Mouse (Mus musculus) left cerebral cortex, postnatal 10 days (tissue): Measurements from ENCODE around the gene Adarb2. TPM values are rescaled to one million over a fixed set of nuclear protein-coding genes. Genes with fewer than 3 reads are reported as not detected.

Experiments used
- DNase-seq, 2 experiments: peaks; one replicate each; pipeline ENCODE4 v3.0.0; 2021 to 2022; ENCODE audit warnings: low spot score in 2 of 2, mixed read lengths in 1 of 2; ENCODE audit errors: extremely low spot score in 1 of 2
- intact Hi-C: fragments of 180-260 bp; cut with DNase I; formaldehyde crosslinking; loops from one replicate; pipeline ENCODE4 v1.15.1; 2025
- total RNA-seq, 2 experiments: library from RNA; stranded (reverse); gene quantifications; 2 replicates each; pipeline ENCODE4 v1.2.3; 2021

Adarb2 gene
- total RNA-seq = 10 to 100 TPM; 28.1 to 29.2 TPM

DNA sequence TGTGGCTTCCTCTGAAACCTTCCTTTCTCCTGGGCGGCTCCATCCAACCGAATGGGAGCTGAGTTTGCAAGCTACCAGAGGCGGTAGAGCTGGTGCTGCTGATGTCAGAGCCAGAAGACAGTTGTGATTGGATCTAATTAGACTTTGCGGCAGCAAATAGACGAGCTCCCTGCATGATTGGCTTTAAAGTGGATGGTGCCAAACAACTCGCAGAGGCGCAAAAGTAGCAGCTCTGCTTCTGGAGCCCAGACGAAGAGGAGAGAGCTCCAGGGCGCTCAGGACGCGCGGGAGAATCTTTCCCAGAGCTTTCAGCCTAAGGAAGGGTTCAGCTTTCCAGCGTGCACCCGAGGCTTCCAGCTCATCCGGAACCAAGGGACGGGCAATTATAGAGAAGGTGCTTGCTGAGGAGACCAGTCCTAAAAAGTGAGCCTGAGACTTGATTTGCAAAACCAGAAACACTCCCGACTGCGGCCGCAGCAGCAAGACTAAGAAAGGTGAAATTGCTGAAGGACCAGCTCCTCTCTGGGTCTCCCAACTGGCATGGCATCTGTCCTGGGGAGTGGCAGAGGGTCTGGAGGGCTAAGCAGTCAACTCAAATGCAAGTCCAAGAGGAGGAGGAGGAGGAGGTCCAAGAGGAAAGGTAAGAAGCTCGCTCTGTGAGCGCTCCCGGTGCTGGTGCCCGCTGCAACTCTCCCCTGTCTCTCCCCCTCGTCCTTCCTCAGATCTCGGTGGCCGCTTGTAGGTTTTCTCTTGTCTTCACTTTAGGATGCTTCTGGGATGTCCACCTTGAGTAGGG is at the start of gene Adarb2:
TSS of gene Adarb2 (plus strand) at position 186 of the 796 bp plus-strand sequence.
- peak; percentile 34 to 71 for DNase-seq

DNA sequence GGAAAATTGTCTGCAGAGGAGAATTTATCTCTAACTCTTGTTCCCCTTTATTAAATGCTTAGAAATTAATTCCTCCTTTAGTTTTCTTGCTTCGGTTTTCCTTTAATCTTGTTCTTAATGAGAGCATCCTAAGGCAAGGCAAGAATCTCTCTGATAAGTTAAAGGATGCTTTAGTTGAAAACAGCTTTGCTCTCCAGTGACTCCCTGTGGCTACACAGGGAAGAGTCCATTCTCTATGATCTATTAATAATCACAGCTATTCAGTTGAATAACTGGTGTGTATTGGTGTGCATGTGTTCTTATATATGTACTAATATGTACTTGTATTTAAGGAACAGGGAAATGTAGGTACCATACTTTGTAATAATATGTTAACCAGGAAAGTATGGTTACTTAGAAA is 28.9 kb upstream of the Adarb2 start:
- DNase-seq = peak in 1 of 2 experiments; percentile 13
- intact Hi-C loops = no loop called here

More for the DNA sequence above, at the start of gene Adarb2:
- intact Hi-C loops = no loop called here

DNA sequence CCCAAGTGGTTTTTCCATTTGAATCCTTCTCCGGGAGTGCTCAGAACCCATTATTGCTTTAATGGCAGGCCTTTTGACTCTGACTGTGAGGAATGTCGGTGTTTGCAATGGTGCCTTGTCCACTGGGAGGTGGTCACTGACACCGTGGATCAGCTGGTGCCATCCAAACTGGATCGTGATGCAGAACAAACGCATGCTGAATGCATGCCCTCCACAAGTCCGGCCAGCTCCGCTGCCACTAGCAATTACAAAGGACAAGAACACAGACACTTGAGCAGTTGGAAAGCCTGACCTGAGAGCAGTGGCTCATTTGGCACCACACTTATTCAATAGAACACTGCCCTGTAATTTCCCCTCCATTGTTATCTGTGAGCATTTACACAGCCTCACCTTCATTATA is 10.7 kb upstream of the Adarb2 start:
- intact Hi-C loops = no loop called here
- no peak for DNase-seq

DNA sequence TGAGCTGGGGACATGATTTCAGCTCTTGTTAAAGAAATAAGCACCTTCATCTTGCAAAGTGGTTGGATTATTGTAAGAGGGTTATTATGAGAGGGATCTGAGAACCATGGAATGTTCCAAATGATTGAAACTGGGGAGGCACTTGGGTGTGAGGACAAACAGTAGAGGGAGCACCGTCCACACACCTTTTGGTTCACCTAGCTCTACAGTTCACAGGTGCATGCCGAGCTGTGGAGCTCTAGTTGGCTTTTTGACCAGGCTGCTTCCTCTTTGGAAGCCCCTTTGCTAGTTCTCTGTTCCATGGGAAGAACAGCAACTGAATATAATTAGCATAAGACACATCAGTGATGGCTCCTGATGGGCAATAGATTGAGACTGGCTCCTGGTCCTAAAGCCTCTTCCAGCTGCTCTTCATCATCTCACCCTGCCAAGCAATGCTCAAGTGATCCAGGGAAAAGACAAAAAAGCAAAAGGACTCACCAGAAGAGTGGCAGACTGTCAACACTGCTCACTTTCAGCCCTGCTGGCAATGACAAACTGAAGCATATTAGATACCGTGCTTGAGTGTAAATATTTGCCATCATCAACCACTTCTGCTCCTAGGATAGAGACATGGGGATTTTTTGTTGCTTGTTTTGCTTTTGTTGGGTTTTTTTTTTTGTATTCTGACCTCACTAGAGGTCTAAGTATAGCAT is 3.3 kb upstream of the Adarb2 start:
- intact Hi-C loops = no loop called here
- no peak for DNase-seq

DNA sequence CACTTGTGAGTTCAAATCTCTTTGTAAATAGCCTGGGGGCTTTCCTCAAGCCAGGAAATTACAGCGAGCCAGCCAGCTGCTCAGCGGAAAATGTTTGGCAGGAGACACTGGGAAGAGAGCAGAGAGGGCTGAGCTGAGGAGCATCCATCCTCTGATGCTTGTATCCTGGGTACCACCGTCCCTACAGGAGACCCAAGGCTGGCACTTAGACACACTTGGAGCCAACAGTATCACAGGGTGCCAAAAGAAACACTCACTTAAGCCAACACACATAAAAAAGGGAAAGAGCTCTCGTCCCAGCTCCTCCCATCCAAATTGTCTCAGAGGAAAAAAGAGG is 779 bp downstream of the Adarb2 start:
- intact Hi-C loops = no loop called here
- DNase-seq = peak in 1 of 2 experiments; percentile 12

DNA sequence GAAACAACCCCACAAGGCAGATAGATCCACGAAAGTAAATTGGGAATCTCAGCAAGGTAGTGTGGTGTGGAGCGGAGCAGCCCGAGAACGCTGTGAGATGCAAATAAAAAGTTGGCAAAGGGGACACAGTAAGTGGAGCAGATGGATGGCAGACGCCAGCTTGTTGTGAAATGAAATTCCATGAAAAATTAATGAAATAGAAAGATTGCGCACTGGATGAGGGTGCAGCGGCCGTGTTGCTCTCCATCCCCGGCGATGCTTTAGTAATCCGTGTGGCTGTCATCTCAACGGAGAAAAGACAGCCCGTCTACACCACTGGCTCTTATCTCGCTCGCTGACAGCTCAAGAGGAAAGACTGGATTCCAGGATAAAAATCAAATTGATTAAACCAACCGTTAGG is 4.7 kb downstream of the Adarb2 start:
- no peak for DNase-seq
- intact Hi-C loops = no loop called here

DNA sequence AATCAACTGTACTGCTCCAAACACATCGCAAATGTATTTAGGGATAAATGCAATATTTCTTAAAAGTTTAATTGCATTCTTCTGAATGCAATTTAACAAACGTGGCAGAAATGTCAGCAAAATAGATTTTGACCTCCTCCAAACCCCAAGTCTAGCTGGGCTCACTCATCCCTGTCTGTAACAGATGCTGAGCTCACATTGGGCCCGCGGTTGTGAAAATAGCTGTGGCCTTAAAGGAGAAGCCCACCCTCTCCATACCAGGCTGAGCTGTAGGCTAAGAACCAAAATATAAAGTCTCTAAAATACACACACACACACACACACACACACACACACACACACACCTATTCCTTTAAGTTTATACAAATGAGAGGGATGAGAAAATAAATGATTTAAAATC is 8.1 kb downstream of the Adarb2 start:
- no peak for DNase-seq
- intact Hi-C loops = no loop called here

DNA sequence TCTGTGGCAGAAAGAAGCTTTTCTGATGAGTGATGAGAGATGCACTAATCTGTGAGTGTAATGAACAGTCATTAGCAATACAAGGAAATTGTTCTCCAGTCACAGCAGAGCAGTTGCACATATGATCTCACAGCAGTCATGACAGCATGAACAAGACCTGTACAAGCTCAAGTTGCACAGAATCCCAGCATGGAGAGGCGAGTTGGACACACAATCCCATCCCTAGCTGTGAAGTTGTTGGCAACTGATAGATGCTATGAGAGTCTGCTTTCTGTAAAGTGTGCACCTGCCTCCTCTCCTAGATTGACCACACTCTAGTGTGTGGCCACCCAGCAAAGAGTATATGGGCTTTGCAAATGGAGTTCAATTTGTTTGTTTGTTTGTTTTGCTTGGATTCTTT is 36.2 kb downstream of the Adarb2 start:
- DNase-seq = no peak

DNA sequence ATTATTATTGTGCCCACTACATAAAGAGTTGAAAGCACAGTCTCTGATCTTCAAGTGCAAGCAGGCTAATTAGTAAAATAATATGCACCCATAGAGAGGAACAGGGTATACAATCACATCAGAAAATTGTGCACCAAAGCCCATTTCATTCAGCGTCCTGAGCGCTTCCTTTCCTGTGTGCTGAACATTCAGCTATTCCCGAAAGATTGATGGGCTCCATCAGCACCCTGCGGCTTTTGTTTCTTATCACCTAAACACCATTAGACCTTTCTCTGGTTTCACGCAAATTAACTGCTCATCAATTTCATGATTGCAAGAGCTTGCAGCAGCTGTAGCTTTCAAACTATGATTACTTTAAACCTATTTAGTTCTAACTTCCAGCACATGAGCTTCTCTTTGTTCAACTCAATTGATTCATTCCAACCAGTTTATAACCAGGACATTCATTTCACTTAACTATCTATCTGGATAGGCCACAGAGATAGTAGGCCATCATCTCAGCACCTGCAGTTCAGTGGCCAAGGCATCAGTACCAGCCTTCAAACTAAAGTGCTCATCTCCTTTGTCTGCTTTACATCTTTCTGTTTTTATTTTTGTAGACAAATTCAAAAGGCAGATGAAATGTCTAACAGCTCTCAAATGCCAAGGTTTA is 45.5 kb downstream of the Adarb2 start:
- intact Hi-C loops = no loop called here
- no peak for DNase-seq

More for the DNA sequence above, 36.2 kb downstream of the Adarb2 start:
- intact Hi-C loops = no loop called here

DNA sequence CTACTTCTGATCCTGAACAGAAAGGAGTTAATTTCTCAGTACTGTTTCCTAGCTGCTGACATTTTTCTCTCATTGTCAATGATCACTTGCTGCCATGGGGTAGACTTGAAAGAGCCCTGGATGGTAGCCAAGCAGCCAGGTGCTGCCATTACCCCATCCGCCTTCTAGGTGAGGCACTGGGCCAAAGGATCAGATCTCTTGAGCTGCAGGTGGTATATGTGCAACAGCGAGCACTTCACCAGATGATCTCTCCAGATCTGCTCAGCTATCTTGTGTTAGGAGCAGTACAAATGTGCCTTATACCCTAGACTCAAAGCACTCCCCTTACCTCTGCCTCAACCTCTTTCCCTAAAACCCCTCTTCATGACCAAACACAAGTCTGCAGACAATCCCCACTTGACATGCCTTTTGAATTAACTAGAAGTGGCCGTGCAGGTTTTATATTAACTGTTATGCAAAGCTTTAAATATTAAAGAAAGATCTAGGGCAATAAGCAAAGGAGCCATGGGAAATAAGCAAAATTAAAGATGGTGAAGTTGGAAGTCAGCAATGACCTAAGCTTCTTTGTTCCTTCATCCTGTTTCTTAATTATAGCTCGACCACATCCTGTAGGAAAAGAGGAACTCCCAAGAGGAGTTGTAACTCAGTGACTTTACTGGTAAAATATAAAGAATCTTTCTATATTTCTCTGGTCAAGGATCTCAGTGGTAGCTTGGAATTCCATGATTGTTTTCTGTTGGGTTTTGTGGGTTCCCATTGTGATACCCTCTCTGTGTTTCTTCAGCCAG is 69.7 kb downstream of the Adarb2 start:
- intact Hi-C loops = no loop called here
- no peak for DNase-seq

DNA sequence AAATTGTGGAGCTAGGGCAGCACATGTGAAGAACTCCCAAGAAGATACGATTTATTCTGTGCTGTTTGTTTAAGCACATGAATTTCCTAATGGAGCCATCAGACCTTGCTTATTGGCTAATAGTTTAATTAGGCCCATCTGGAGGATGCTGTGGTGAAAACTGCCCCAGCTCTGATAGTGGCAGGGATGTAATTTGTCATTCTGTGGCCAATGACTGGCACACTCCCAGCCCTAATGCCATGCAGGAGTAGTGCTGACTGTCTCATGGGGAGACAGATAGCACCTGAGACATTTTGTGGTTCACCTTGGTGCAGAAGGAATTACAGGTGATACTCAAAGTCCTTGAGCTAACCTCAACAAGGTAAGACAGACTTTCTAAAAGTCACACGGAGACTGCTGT is 80.5 kb downstream of the Adarb2 start:
- no peak for DNase-seq
- intact Hi-C loops = no loop called here

DNA sequence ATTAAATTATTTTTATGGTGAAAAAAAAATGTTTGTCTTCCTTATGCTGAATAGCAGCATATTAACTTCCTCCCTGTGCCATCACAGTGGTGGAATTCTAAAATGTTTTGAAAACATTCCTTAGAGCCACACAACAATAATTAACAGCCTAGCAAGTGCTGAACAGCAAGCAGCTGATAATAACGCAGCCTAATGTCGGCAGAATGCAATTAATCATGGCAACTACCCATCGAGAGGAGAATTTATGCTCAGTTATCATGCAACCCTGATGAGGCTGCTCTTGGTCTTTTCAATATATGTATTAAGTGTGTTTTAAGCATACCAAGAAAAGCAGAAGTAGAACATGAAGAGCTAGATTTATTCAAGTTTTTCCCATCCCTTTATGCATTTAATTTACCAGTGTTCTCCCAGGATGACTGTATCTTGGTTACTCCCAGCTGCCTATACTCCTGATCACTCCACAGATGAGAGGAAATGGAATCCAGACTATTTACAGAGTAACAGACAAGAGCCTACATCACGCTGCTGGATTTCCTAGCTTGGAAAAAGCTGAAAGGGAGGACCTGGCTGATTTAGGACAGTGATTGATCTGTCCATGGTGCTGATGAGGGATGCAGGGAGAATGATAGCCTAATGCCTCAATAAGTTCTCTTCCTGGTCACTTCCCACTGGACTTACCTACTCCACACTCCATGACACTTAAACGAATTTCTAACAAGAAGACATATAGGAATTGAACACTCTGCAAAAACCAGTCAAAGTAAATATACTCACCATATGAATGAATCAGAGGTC is 113.9 kb downstream of the Adarb2 start:
- DNase-seq = no peak
- intact Hi-C loops = no loop called here

DNA sequence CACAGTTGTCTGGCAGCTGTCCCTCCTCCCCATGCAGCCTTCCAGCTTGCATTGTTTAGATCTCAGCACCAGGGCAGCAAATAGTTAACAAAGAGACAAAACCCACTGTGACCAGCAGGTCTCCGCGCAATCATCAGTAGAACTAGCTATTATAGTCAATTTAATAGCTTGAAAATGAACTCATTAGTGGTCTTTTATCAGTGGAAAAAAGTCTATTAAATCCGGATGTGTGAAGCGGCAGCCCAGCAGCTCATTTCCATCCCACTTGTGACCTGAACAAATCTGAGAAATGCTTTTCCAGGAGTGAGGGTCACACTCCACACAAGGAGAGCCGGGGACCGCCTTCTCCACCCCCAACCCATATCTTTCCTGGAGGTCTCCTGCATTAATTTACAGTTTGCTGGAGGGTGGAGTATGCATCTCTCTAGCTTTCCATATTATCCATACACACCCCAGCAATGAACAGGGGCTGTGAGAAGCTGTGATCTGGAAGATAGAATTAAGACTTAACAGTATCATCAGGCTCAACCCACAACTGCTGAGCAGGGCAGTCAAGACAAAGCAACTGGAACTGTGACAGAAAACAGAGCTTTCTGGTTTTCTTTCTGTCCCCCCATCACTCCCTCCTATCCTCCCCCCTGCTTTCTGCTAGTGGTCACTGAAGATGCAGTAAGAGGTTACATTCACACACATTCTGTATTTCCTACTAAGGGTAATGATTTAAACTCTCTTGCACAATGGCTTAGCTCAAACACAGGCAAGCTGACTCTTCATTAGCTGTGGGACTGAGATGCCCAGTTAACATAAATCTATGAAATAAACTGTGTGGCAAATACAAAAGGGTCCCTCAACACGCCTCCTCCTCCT is 131.2 kb downstream of the Adarb2 start:
- intact Hi-C loops = no loop called here
- DNase-seq = no peak

DNA sequence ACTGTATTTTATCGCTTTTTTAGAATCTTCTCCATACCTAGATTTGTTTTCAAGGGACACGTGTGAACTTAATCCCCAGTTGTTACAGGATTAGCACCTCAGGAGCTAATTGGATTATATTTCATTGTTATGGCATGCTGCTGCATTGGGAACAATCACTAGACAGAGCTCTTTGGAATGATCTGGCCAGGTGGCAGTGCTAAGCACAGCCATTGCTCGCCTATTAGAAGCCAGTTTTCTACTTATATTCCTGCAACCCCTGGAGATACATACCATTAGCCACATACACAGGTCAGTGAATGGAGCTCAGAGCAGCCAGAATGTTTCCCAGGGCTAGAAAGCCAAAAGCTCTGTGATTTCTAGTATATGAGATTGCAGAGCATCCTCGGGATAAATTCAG is 131.9 kb downstream of the Adarb2 start:
- intact Hi-C loops = no loop called here
- no peak for DNase-seq

DNA sequence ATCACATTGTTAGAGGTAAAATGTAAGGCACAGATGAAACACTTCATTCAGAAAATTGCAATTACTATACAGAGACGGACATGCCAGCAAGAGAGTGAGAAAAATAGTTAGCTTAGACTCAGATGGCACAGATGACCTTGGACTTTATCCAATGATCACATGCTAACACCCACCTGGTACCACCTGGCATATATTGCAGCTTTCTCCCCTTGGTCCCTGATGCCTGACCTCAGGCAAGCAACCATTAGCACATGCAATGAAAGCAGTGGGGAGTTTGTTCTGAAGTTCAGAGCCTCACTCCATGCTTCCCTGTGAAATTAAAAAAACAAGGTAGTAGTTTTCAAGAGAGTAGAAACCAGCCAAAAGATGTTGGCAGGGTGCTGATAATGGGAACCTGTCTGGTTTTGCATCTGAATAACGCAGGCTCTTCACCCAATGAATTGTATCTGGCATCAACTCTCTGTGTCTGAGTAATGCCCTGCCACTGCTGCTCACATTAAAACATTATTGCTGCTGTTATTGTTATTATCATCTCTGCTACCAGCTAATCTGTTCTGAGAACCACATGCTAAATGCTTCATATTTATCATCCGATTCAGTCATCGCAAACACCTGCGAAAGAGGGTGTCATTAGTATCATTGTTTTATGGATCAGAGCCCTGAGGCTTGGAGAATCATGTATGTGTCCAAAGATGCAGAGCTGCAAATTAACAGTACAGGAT is 138.6 kb downstream of the Adarb2 start:
- intact Hi-C loops = no loop called here

DNA sequence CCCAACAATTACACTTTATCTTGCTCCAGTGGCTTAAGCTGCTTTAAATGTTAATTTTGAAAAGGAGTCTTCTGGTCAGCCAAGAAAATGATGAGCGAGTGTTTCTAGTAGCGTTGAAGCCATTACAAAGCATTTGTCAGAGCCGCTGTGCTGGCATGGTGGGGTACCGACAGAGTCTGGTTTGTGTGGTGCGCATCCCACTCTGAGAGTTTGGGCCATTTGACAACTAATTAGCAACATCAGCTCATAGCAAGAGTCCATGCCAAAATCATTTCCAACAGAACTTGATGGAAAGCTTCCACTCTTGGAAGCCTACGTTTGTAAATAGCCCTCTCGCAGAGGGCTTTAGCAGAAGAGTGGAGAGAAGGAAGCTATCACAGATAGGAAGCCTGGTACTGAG is 144.5 kb downstream of the Adarb2 start:
- intact Hi-C loops = no loop called here
- DNase-seq = no peak

More for the DNA sequence above, 138.6 kb downstream of the Adarb2 start:
- no peak for DNase-seq

DNA sequence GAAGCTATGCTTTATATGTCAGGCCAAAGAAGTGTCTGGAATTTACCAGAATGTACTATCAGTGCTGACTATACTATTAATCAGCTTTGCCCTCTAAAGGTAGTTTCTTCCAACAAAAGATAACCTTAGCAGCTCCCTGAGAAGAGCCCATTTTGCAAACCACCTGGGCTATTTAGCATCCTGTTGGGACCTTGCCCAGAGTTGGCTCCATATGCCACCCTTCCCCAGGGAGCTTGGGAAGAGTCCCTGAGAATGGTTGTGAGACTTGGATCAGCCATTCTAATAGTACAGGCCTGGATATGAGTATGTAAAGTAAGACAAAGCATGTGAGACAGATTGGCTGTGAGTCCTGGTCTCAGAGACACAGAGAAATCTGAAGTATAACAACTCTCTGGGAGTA is 149.7 kb downstream of the Adarb2 start:
- intact Hi-C loops = no loop called here

More for the DNA sequence above, 149.7 kb downstream of the Adarb2 start:
- no peak for DNase-seq
